Mouse (Mus musculus): ENCODE data around the gene Dcaf4. TPM values are rescaled to one million over a fixed set of nuclear protein-coding genes. Genes with fewer than 3 reads are reported as not detected.
A peak's percentile ranks its signal among the peaks of the same experiment; 100 is the strongest.

The Dcaf4 gene
- polyA plus RNA-seq (2016; fragmentation: Nextera tagmentation; extraction: Ambion mirVana) = 27.4 and 29.3 TPM in 2 replicates

- under 1% methylated on average over 32 of the region's 32 CpGs for WGBS
- Histone ChIP-seq H3K27me3 (ENCODE audit: low read depth, poor library complexity, severe bottlenecking) (no peaks in the 10 kb centered on the region), H3K36me3 (no peaks in the 10 kb centered on the region)
Measured at GRCm38 (mm10) chr12:83520311-83520890, at the start of gene Dcaf4. Dcaf4 (plus strand) TSS chr12:83520466.

GRCm38 (mm10) chr12:83471760-83472159, 48.5 kb upstream of the Dcaf4 start:
- Histone ChIP-seq H3K27me3 (ENCODE audit: low read depth, poor library complexity, severe bottlenecking) (no peaks in the 10 kb centered on the region), H3K4me3 (no peak overlapping the region), H3K4me1 (peaks cover 11% of the 10 kb centered on the region), H3K9me3 (replicated peaks) (no peaks in the 10 kb centered on the region), H3K36me3 (no peaks in the 10 kb centered on the region), H3K27ac (no peak overlapping the region)
- 86% methylated on average over 7 of the region's 7 CpGs for WGBS
- DNase-seq (ENCODE audit: low spot score) = no peak

More at GRCm38 (mm10) chr12:83520311-83520890, at the start of gene Dcaf4:
- H3K9me3 ChIP-seq (replicated peaks) = no peaks in the 10 kb centered on the region
- peak; percentile 94 for DNase-seq (ENCODE audit: low spot score)
- H3K4me1 ChIP-seq = peaks cover 39% of the 10 kb centered on the region
- H3K27ac ChIP-seq = peak within 1 kb of the TSS; percentile 86
- peak within 1 kb of the TSS; percentile 80 for H3K4me3 ChIP-seq

- H3K36me3 ChIP-seq = no peaks in the 10 kb centered on the region
- no peaks in the 10 kb centered on the region for H3K27me3 ChIP-seq (ENCODE audit: low read depth, poor library complexity, severe bottlenecking)
- no peak for DNase-seq (ENCODE audit: low spot score)
- H3K9me3 ChIP-seq (replicated peaks) = no peaks in the 10 kb centered on the region
- no peak overlapping the region for H3K27ac ChIP-seq
- H3K4me3 ChIP-seq = no peak overlapping the region
- 35% methylated on average over 5 of the region's 5 CpGs for WGBS
- H3K4me1 ChIP-seq = peaks cover 11% of the 10 kb centered on the region
Measured at GRCm38 (mm10) chr12:83473987-83474600, 46.2 kb upstream of the Dcaf4 start.

- Histone ChIP-seq H3K4me1 (peaks cover 11% of the 10 kb centered on the region), H3K9me3 (replicated peaks) (no peaks in the 10 kb centered on the region), H3K36me3 (no peaks in the 10 kb centered on the region), H3K4me3 (no peak overlapping the region), H3K27ac (no peak overlapping the region), H3K27me3 (ENCODE audit: low read depth, poor library complexity, severe bottlenecking) (no peaks in the 10 kb centered on the region)
- 50% methylated on average over 6 of the region's 6 CpGs for WGBS
- DNase-seq (ENCODE audit: low spot score) = no peak
Measured at GRCm38 (mm10) chr12:83475419-83475818, 44.8 kb upstream of the Dcaf4 start.

- DNase-seq (ENCODE audit: low spot score) = no peak
- H3K9me3 ChIP-seq (replicated peaks) = no peaks in the 10 kb centered on the region
- no peaks in the 10 kb centered on the region for H3K27me3 ChIP-seq (ENCODE audit: low read depth, poor library complexity, severe bottlenecking)
- H3K27ac ChIP-seq = no peak overlapping the region
- peaks cover 19% of the 10 kb centered on the region for H3K4me1 ChIP-seq
- H3K36me3 ChIP-seq = no peaks in the 10 kb centered on the region
- WGBS = 91% methylated on average over 10 of the region's 10 CpGs
- H3K4me3 ChIP-seq = no peak overlapping the region
Measured at GRCm38 (mm10) chr12:83476277-83476676, 44.0 kb upstream of the Dcaf4 start.

- Histone ChIP-seq H3K4me3 (no peak overlapping the region), H3K36me3 (no peaks in the 10 kb centered on the region), H3K27ac (no peak overlapping the region), H3K9me3 (replicated peaks) (no peaks in the 10 kb centered on the region), H3K4me1 (peaks cover 22% of the 10 kb centered on the region), H3K27me3 (ENCODE audit: low read depth, poor library complexity, severe bottlenecking) (peaks cover 6% of the 10 kb centered on the region)
- DNase-seq (ENCODE audit: low spot score) = no peak
- 63% methylated on average over 1 of the region's 1 CpGs for WGBS
Measured at GRCm38 (mm10) chr12:83479140-83479539, 41.1 kb upstream of the Dcaf4 start.

- 72% methylated on average over 7 of the region's 7 CpGs for whole genome bisulfite sequencing
- Histone ChIP-seq H3K9me3 (replicated peaks) (no peaks in the 10 kb centered on the region), H3K4me3 (no peak overlapping the region), H3K4me1 (peaks cover 27% of the 10 kb centered on the region), H3K27ac (no peak overlapping the region), H3K36me3 (no peaks in the 10 kb centered on the region), H3K27me3 (ENCODE audit: low read depth, poor library complexity, severe bottlenecking) (peaks cover 14% of the 10 kb centered on the region)
- no peak for DNase-seq (ENCODE audit: low spot score)
Measured at GRCm38 (mm10) chr12:83479818-83480401, 40.4 kb upstream of the Dcaf4 start.

GRCm38 (mm10) chr12:83481439-83481838, 38.8 kb upstream of the Dcaf4 start:
- H3K27ac ChIP-seq = peak overlapping the region; percentile 15; the same call in 1 of the 2 replicates
- 22% methylated on average over 4 of the region's 4 CpGs for WGBS
- H3K4me3 ChIP-seq = no peak overlapping the region
- peak; percentile 60 for DNase-seq (ENCODE audit: low spot score)
- H3K4me1 ChIP-seq = peaks cover 42% of the 10 kb centered on the region
- H3K36me3 ChIP-seq = no peaks in the 10 kb centered on the region
- no peaks in the 10 kb centered on the region for H3K9me3 ChIP-seq (replicated peaks)
- peaks cover 29% of the 10 kb centered on the region for H3K27me3 ChIP-seq (ENCODE audit: low read depth, poor library complexity, severe bottlenecking)

- Histone ChIP-seq H3K4me1 (peaks cover 58% of the 10 kb centered on the region), H3K27ac (no peak overlapping the region), H3K36me3 (no peaks in the 10 kb centered on the region), H3K27me3 (ENCODE audit: low read depth, poor library complexity, severe bottlenecking) (peaks cover 37% of the 10 kb centered on the region), H3K4me3 (no peak overlapping the region), H3K9me3 (replicated peaks) (no peaks in the 10 kb centered on the region)
- no peak for DNase-seq (ENCODE audit: low spot score)
- WGBS = 68% methylated on average over 5 of the region's 5 CpGs
Measured at GRCm38 (mm10) chr12:83483653-83484052, 36.6 kb upstream of the Dcaf4 start.

GRCm38 (mm10) chr12:83484855-83485745, 35.2 kb upstream of the Dcaf4 start:
- Histone ChIP-seq H3K27ac (no peak overlapping the region), H3K27me3 (ENCODE audit: low read depth, poor library complexity, severe bottlenecking) (peaks cover 51% of the 10 kb centered on the region), H3K4me1 (peaks cover 60% of the 10 kb centered on the region), H3K4me3 (peak overlapping the region; percentile 69), H3K36me3 (no peaks in the 10 kb centered on the region), H3K9me3 (replicated peaks) (no peaks in the 10 kb centered on the region)
- WGBS = under 1% methylated on average over 24 of the region's 24 CpGs
- peak; percentile 42 for DNase-seq (ENCODE audit: low spot score)

- under 1% methylated on average over 53 of the region's 53 CpGs for WGBS
- peaks cover 51% of the 10 kb centered on the region for H3K27me3 ChIP-seq (ENCODE audit: low read depth, poor library complexity, severe bottlenecking)
Measured at GRCm38 (mm10) chr12:83485911-83486670, 34.2 kb upstream of the Dcaf4 start.

More at GRCm38 (mm10) chr12:83485911-83486670, 34.2 kb upstream of the Dcaf4 start:
- Histone ChIP-seq H3K27ac (peak overlapping the region; percentile 1; the same call in 1 of the 2 replicates), H3K36me3 (no peaks in the 10 kb centered on the region), H3K4me1 (peaks cover 54% of the 10 kb centered on the region), H3K4me3 (peak overlapping the region; percentile 69), H3K9me3 (replicated peaks) (no peaks in the 10 kb centered on the region)
- DNase-seq (ENCODE audit: low spot score) = peak; percentile 64

Data from limb, embryonic 10.5 days (tissue).